Mouse (Mus musculus): ENCODE data around the gene Prss2. TPM values are rescaled to one million over a fixed set of nuclear protein-coding genes. Genes with fewer than 3 reads are reported as not detected.
"Not testable (repeated sequence)": the region's sequence is repeated elsewhere in the genome, so short reads cannot be mapped to it uniquely, and the experiment has no call there.

Gene Prss2
- polyA plus RNA-seq, 1 experiment from 2014 or later = 141 TPM

DNA sequence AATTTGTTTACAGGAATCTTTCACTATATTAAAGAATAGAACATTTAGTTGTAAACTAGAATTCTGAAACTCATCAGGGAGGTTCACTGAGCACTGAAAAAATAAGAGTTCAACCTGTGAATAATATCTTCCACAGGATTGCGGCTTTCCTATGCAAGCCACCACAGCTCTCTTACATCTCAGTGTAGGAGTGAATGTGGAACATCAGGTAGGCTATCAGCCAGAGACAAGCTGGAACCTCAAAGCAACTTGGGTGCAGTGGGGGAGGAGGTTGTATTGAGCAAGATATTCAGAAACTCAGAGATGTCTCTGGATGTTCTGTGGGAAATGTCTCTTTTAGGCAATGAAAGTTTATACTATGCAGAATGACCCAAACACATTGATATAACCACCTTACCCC, 15.8 kb downstream of the Prss2 start:
- Histone ChIP-seq H3K27me3 (replicated peaks; ENCODE audit: control insufficient read depth, insufficient read depth, low read length) (peaks cover under 1% of the 10 kb centered on the region; the same call in 1 of the 2 replicates), H3K9ac (ENCODE audit: low read depth, low read length) (no peak overlapping the region), H3K27ac (ENCODE audit: low read length) (no peak overlapping the region), H3K9me3 (ENCODE audit: control insufficient read depth, low read length) (no peaks in the 10 kb centered on the region), H3K4me2 (ENCODE audit: low read depth, low read length) (no peak overlapping the region), H3K4me3 (ENCODE audit: low read length) (no peak overlapping the region), H3K4me1 (ENCODE audit: control insufficient read depth, insufficient read depth, low read length) (no peaks in the 10 kb centered on the region), H3K36me3 (ENCODE audit: control insufficient read depth, insufficient read depth, low read length) (no peaks in the 10 kb centered on the region)
- no peak for ATAC-seq
- WGBS = 89% methylated on average over 1 of the region's 1 CpGs

DNA sequence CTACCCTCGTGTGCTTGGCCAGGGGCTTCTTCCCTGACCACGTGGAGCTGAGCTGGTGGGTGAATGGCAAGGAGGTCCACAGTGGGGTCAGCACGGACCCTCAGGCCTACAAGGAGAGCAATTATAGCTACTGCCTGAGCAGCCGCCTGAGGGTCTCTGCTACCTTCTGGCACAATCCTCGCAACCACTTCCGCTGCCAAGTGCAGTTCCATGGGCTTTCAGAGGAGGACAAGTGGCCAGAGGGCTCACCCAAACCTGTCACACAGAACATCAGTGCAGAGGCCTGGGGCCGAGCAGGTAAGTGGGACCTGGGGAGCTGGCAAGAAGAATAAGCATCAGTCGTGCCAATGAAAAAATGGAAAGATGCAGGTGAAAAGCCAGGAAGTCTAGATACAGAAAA, 16.7 kb downstream of the Prss2 start:
- H3K4me2 ChIP-seq (ENCODE audit: low read depth, low read length); ATAC-seq; H3K27me3 ChIP-seq (replicated peaks; ENCODE audit: control insufficient read depth, insufficient read depth, low read length); H3K9ac ChIP-seq (ENCODE audit: low read depth, low read length); H3K4me3 ChIP-seq (ENCODE audit: low read length); H3K9me3 ChIP-seq (ENCODE audit: control insufficient read depth, low read length); H3K4me1 ChIP-seq (ENCODE audit: control insufficient read depth, insufficient read depth, low read length); H3K36me3 ChIP-seq (ENCODE audit: control insufficient read depth, insufficient read depth, low read length); H3K27ac ChIP-seq (ENCODE audit: low read length): not testable (repeated sequence)
- WGBS = 84% methylated on average over 5 of the region's 8 CpGs

DNA sequence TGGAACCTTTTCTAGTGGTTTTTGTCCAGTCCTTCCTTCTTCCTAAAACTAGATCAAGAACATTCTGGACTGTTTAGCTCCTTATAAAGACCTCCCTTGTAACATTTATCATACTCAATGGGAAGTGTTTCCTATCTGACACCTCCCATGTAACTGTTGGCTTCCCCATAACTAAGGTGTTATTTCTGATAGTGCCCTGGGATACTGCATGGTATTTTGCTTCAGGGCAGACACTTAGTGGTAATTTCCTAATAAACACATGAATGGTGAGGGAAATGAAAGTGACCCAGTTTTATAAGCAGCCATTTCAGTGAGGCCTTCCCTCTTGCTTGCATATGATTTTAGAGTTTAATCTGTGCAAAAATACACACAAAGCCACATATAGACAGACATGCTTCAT, 19.2 kb downstream of the Prss2 start:
- ATAC-seq = no peak
- H3K4me1 ChIP-seq (ENCODE audit: control insufficient read depth, insufficient read depth, low read length) = peaks cover 5% of the 10 kb centered on the region; the same call in 1 of the 2 replicates
- peaks cover 11% of the 10 kb centered on the region; the same call in 1 of the 2 replicates for H3K27me3 ChIP-seq (replicated peaks; ENCODE audit: control insufficient read depth, insufficient read depth, low read length)
- no peaks in the 10 kb centered on the region for H3K9me3 ChIP-seq (ENCODE audit: control insufficient read depth, low read length)
- H3K36me3 ChIP-seq (ENCODE audit: control insufficient read depth, insufficient read depth, low read length) = no peaks in the 10 kb centered on the region
- H3K4me2 ChIP-seq (ENCODE audit: low read depth, low read length) = no peak overlapping the region
- no peak overlapping the region for H3K4me3 ChIP-seq (ENCODE audit: low read length)
- no peak overlapping the region for H3K27ac ChIP-seq (ENCODE audit: low read length)
- no peak overlapping the region for H3K9ac ChIP-seq (ENCODE audit: low read depth, low read length)

DNA sequence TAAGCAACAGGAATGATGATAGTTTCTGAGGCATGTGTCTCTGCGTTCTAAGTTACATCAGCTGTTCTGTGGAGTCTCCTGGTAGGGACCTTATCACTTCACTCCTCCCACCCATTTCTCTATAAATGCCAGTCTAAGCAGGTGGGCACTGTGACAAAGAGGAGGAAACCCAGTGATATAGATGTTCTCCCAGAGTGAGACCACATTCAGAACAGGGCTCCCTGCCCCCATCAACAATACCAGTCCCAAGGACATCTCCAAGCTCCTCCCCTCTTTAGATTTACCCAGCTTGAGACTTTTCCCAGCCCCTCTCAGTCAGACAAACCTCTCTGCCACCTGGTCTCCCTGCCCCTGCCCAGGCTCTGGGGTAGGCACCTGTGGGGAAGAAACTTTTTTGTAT, 20.2 kb downstream of the Prss2 start:
- Histone ChIP-seq H3K4me3 (ENCODE audit: low read length) (no peak overlapping the region), H3K9me3 (ENCODE audit: control insufficient read depth, low read length) (no peaks in the 10 kb centered on the region), H3K27me3 (replicated peaks; ENCODE audit: control insufficient read depth, insufficient read depth, low read length) (peaks cover 11% of the 10 kb centered on the region; the same call in 1 of the 2 replicates), H3K9ac (ENCODE audit: low read depth, low read length) (no peak overlapping the region), H3K27ac (ENCODE audit: low read length) (no peak overlapping the region), H3K4me1 (ENCODE audit: control insufficient read depth, insufficient read depth, low read length) (peaks cover 5% of the 10 kb centered on the region; the same call in 1 of the 2 replicates), H3K4me2 (ENCODE audit: low read depth, low read length) (no peak overlapping the region), H3K36me3 (ENCODE audit: control insufficient read depth, insufficient read depth, low read length) (no peaks in the 10 kb centered on the region)
- peak; percentile 52; the same call in 1 of the 2 replicates for ATAC-seq
- WGBS = 57% methylated on average over 1 of the region's 1 CpGs

DNA sequence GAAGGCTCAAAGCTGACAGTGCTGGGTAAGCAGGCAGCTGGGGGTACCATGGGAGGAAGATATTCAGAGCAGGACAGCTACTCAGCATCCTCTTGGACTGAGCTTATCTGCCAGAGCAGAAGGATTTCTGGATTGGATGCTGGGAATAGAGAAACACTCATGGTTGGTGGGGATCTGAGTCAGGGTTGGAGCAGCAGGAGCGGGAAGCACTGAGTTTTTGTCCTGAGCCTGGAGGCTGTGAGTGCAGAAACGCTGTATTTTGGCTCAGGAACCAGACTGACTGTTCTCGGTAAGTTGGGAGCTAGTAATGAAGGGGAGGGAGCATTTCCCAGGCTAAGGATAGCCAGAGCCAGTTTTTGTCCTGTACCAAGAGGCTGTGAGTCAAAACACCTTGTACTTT, 21.4 kb downstream of the Prss2 start:
- Histone ChIP-seq H3K4me3 (ENCODE audit: low read length) (no peak overlapping the region), H3K4me1 (ENCODE audit: control insufficient read depth, insufficient read depth, low read length) (peaks cover 5% of the 10 kb centered on the region; the same call in 1 of the 2 replicates), H3K9me3 (ENCODE audit: control insufficient read depth, low read length) (no peaks in the 10 kb centered on the region), H3K27me3 (replicated peaks; ENCODE audit: control insufficient read depth, insufficient read depth, low read length) (peaks cover 11% of the 10 kb centered on the region; the same call in 1 of the 2 replicates), H3K4me2 (ENCODE audit: low read depth, low read length) (peak overlapping the region; percentile 43), H3K36me3 (ENCODE audit: control insufficient read depth, insufficient read depth, low read length) (no peaks in the 10 kb centered on the region), H3K9ac (ENCODE audit: low read depth, low read length) (0 out of 2 replicates have a peak overlapping the region, but pooled peaks have one; percentile 29), H3K27ac (ENCODE audit: low read length) (no peak overlapping the region)
- WGBS = 17% methylated on average over 3 of the region's 3 CpGs
- no peak for ATAC-seq

DNA sequence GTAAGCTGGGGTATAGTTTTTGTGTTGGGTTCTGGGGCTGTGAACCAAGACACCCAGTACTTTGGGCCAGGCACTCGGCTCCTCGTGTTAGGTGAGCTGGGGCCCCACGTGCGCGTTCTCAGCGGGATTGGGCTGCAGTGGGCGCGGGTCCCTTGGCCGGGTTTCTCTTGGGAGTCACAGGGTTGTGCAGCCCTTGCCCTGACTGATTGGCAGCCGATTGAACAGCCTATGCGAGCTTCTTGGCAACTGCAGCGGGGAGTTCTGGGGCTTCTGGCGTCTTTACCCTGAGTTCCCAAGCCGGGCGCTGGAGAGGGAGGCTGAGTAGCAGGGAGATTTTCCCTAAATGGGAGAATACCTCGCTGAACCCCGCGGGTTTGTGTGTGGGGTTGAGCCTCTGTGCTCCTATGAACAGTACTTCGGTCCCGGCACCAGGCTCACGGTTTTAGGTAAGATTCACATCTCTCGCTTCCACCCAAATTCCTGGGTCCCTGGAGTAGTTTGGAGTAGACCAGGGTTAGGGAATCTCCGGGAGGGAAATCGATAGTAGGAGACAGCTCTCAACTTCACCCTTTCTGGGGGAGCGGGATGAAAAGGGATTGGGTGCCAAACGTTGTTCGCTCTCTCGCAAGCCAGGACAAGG, 21.9 kb downstream of the Prss2 start:
- no peaks in the 10 kb centered on the region for H3K9me3 ChIP-seq (ENCODE audit: control insufficient read depth, low read length)
- H3K4me1 ChIP-seq (ENCODE audit: control insufficient read depth, insufficient read depth, low read length) = peaks cover 5% of the 10 kb centered on the region; the same call in 1 of the 2 replicates
- H3K4me3 ChIP-seq (ENCODE audit: low read length) = peak overlapping the region; percentile 33
- peaks cover 11% of the 10 kb centered on the region; the same call in 1 of the 2 replicates for H3K27me3 ChIP-seq (replicated peaks; ENCODE audit: control insufficient read depth, insufficient read depth, low read length)
- ATAC-seq = no peak
- peak overlapping the region; percentile 43 for H3K4me2 ChIP-seq (ENCODE audit: low read depth, low read length)
- no peak overlapping the region for H3K27ac ChIP-seq (ENCODE audit: low read length)
- peak overlapping the region; percentile 29; the same call in 1 of the 2 replicates for H3K9ac ChIP-seq (ENCODE audit: low read depth, low read length)
- 9% methylated on average over 28 of the region's 28 CpGs for WGBS
- H3K36me3 ChIP-seq (ENCODE audit: control insufficient read depth, insufficient read depth, low read length) = no peaks in the 10 kb centered on the region

DNA sequence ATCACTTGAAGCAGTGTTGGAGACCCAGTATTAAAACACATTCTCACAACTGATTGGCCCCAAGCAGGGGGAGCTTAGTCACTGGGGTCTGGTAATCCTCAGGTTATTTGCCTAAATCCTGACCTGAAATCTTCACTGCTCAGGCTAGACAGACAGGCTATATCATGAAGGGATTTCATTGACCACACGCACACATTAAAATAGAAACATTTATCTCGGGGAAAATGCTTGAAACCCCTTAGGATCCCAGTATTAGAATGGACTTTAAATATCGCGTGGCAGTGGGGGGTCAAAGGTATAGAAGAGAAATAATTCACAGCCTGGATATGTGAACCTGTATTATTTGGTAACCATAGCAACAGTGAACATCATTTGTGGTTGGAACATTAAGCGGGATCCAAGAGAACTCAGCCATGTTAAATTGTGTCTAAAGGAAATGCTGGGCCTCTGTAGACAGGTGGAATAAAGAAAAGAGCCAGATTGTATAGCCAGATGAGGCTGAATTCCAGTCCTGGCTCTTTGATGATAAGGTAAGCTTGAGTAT, 22.9 kb downstream of the Prss2 start:
- H3K27ac ChIP-seq (ENCODE audit: low read length) = no peak overlapping the region
- no peak for ATAC-seq
- 78% methylated on average over 5 of the region's 5 CpGs for WGBS
- peaks cover 11% of the 10 kb centered on the region; the same call in 1 of the 2 replicates for H3K27me3 ChIP-seq (replicated peaks; ENCODE audit: control insufficient read depth, insufficient read depth, low read length)
- H3K36me3 ChIP-seq (ENCODE audit: control insufficient read depth, insufficient read depth, low read length) = no peaks in the 10 kb centered on the region
- no peak overlapping the region for H3K4me2 ChIP-seq (ENCODE audit: low read depth, low read length)
- no peak overlapping the region for H3K4me3 ChIP-seq (ENCODE audit: low read length)
- peaks cover 5% of the 10 kb centered on the region; the same call in 1 of the 2 replicates for H3K4me1 ChIP-seq (ENCODE audit: control insufficient read depth, insufficient read depth, low read length)
- no peak overlapping the region for H3K9ac ChIP-seq (ENCODE audit: low read depth, low read length)
- no peaks in the 10 kb centered on the region for H3K9me3 ChIP-seq (ENCODE audit: control insufficient read depth, low read length)

DNA sequence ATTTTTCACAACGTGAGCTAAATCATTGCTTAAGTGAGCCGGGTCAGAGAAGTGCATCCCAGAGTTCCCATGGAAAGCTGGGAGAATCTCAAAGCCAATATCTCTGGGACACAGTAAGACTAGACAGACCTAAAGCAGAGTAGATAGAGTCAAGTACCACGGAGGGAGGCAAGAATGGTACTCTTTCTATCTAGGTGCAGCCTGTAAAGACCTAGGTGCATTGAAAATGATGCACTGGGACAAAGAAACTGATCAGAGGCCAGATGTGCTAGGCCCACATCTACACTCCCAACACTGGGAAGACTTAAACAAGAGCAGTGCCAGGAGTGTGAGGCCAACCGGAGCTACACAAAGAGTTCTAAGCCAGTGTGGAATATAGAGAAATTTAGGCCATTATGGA, 23.7 kb downstream of the Prss2 start:
- Histone ChIP-seq H3K27me3 (replicated peaks; ENCODE audit: control insufficient read depth, insufficient read depth, low read length) (peaks cover 11% of the 10 kb centered on the region; the same call in 1 of the 2 replicates), H3K9ac (ENCODE audit: low read depth, low read length) (no peak overlapping the region), H3K27ac (ENCODE audit: low read length) (no peak overlapping the region), H3K4me2 (ENCODE audit: low read depth, low read length) (no peak overlapping the region), H3K9me3 (ENCODE audit: control insufficient read depth, low read length) (no peaks in the 10 kb centered on the region), H3K4me3 (ENCODE audit: low read length) (no peak overlapping the region), H3K36me3 (ENCODE audit: control insufficient read depth, insufficient read depth, low read length) (no peaks in the 10 kb centered on the region), H3K4me1 (ENCODE audit: control insufficient read depth, insufficient read depth, low read length) (peaks cover 5% of the 10 kb centered on the region; the same call in 1 of the 2 replicates)
- no peak for ATAC-seq
- WGBS = 83% methylated on average over 4 of the region's 4 CpGs

DNA sequence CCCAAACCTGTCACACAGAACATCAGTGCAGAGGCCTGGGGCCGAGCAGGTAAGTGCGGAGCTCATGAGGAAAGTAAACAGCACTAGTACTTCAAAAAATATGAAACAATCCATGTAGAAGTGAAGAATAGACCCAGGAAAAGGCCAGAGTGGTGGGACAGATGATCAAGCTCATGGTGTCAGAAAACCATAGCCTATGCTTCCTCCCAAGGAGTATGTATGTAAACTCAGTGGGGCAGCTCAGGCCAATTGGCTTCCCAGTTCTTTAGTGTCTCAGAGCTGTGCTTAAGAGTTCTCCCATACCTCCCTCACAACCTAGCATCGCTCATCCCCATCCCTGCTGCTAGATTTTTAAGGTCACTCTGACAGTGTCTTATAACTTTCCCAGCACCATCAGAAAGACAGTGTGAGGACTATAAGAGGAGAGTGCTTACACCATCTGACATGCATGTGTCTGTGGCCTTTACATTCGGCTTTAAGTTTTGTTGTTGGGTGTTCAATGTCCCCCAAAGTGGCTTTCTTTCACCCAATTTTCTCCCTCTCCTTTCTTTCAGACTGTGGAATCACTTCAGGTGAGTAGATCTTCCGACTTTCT, 25.6 kb downstream of the Prss2 start:
- H3K9me3 ChIP-seq (ENCODE audit: control insufficient read depth, low read length) = no peaks in the 10 kb centered on the region
- H3K4me2 ChIP-seq (ENCODE audit: low read depth, low read length) = no peak overlapping the region
- H3K27ac ChIP-seq (ENCODE audit: low read length) = no peak overlapping the region
- no peak overlapping the region for H3K4me3 ChIP-seq (ENCODE audit: low read length)
- no peak for ATAC-seq
- peaks cover 11% of the 10 kb centered on the region; the same call in 1 of the 2 replicates for H3K27me3 ChIP-seq (replicated peaks; ENCODE audit: control insufficient read depth, insufficient read depth, low read length)
- H3K36me3 ChIP-seq (ENCODE audit: control insufficient read depth, insufficient read depth, low read length) = no peaks in the 10 kb centered on the region
- no peak overlapping the region for H3K9ac ChIP-seq (ENCODE audit: low read depth, low read length)
- 95% methylated on average over 5 of the region's 5 CpGs for WGBS
- H3K4me1 ChIP-seq (ENCODE audit: control insufficient read depth, insufficient read depth, low read length) = peaks cover 5% of the 10 kb centered on the region; the same call in 1 of the 2 replicates

Data from intestine, embryonic 16.5 days (tissue).